Mouse (Mus musculus): ENCODE results near the gene Pym1. TPM values are rescaled to one million over a fixed set of nuclear protein-coding genes. Genes with fewer than 3 reads are reported as not detected.
A peak's percentile ranks its signal among the peaks of the same experiment; 100 is the strongest.

Pym1 gene
- total RNA-seq, 1 experiment from 2014 or later: 30.7 TPM

- ATAC-seq (replicated peaks; ENCODE audit: insufficient number of reproducible peaks, low FRiP score, low TSS enrichment, poor library complexity, severe bottlenecking): no peak
Measured at GRCm38 (mm10) chr10:128743791-128744191, 3.9 kb upstream of the Pym1 start.

GRCm38 (mm10) chr10:128744211-128744610 is 3.5 kb upstream of the Pym1 start:
- no peak for ATAC-seq (replicated peaks; ENCODE audit: insufficient number of reproducible peaks, low FRiP score, low TSS enrichment, poor library complexity, severe bottlenecking)

GRCm38 (mm10) chr10:128744680-128745601 is 2.7 kb upstream of the Pym1 start, which contains the start of gene Dgka:
Gene Dgka, minus strand, starts transcription at chr10:128744855.
- no peak for ATAC-seq (replicated peaks; ENCODE audit: insufficient number of reproducible peaks, low FRiP score, low TSS enrichment, poor library complexity, severe bottlenecking)

- no peak for ATAC-seq (replicated peaks; ENCODE audit: insufficient number of reproducible peaks, low FRiP score, low TSS enrichment, poor library complexity, severe bottlenecking)
Measured at GRCm38 (mm10) chr10:128745946-128746613, 1.6 kb upstream of the Pym1 start.

DNA sequence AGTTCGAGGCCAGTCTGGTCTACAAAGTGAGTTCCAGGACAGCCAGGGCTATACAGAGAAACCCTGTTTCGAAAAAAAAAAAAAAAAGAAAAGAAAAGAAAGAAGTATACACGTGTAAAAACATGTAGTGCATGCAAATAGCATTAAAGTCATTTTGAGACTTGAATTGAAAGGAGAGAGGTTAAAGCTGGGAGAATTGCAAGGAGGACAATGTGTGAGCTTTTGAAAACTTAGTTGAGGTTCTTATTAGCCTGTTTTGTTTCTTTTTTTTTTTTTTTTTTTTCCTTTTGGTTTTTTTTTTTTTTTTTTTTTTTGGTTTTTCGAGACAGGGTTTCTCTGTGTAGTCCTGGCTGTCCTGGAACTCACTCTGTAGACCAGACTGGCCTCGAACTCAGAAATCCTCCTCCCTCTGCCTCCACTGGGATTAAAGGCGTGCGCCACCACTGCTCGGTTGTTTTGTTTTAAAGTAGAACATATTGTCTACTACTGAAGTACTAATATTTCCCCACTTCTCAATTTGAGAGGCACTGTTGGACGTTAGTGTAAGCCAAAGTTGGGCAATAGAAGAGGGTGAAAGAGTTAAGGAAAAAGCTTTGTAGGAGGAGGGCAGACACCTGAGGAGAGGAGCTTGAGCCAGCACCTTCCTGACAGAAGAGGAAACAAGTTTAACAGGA is 580 bp upstream of the Pym1 start:
- peak; percentile 2; the same call in 1 of the 2 replicates for ATAC-seq (replicated peaks; ENCODE audit: insufficient number of reproducible peaks, low FRiP score, low TSS enrichment, poor library complexity, severe bottlenecking)

DNA sequence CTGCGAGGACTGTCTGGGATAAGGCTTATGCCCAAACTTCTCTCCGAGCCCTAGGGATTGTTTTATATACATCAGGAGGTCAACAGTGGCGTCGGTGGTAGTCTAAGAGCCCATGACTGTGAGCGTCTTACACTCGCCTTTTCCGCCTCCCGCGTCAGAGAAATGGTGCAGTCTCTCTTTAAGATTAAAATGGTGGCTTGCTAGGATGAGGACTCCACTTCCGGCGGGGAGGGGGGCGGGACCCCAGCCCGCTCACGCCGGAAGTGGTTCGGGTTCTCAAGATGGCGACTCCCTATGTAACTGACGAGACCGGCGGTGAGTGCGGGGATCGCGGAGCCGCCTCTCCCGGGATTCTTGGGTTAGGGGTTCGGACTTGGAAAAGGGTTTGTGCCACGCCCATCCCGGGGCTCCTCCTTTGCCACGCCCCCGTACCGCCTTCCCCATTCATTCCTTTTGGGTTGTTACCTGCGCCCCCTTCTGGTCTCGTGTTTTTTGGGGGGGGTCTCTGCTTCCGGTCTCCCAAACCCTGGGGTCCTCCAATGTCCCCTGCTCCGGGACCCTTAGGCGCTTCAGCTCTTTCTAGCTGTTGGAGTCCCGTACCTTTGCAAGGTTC is 669 bp downstream of the Pym1 start:
- peak; percentile 73 for ATAC-seq (replicated peaks; ENCODE audit: insufficient number of reproducible peaks, low FRiP score, low TSS enrichment, poor library complexity, severe bottlenecking)

GRCm38 (mm10) chr10:128772895-128773294 is 25.2 kb downstream of the Pym1 start:
- ATAC-seq (replicated peaks; ENCODE audit: insufficient number of reproducible peaks, low FRiP score, low TSS enrichment, poor library complexity, severe bottlenecking): no peak

GRCm38 (mm10) chr10:128773685-128774084 is 26.0 kb downstream of the Pym1 start:
- ATAC-seq (replicated peaks; ENCODE audit: insufficient number of reproducible peaks, low FRiP score, low TSS enrichment, poor library complexity, severe bottlenecking): no peak

- no peak for ATAC-seq (replicated peaks; ENCODE audit: insufficient number of reproducible peaks, low FRiP score, low TSS enrichment, poor library complexity, severe bottlenecking)
Measured at GRCm38 (mm10) chr10:128778441-128778840, 30.8 kb downstream of the Pym1 start.

GRCm38 (mm10) chr10:128779011-128779795 is 31.5 kb downstream of the Pym1 start:
- peak; percentile 88 for ATAC-seq (replicated peaks; ENCODE audit: insufficient number of reproducible peaks, low FRiP score, low TSS enrichment, poor library complexity, severe bottlenecking)

DNA sequence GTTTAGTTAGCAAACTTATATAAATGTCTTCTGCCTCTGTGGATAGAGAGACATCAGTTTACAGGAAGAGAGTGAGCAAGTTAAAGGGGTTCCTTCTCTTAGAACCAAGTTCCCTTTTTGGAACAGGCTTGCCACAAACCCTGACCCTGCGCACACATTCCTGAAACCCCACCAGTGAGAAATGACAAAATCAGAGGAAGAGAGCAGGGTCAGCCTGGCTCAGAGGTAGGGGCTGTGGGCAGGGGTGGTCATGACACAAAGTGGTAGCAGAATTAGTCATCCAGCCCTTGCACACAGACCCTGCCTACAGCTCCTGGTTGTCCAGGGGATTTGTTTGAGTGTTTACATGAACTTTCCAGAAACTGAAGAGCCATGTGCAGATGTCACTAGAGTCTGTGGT is 32.5 kb downstream of the Pym1 start:
- ATAC-seq (replicated peaks; ENCODE audit: insufficient number of reproducible peaks, low FRiP score, low TSS enrichment, poor library complexity, severe bottlenecking): 0 out of 2 replicates have a peak, but pooled peaks have one; percentile 41

GRCm38 (mm10) chr10:128790398-128791124 is 42.9 kb downstream of the Pym1 start, which contains the start of gene Mmp19:
Gene Mmp19, plus strand, starts transcription at chr10:128790910.
- no peak for ATAC-seq (replicated peaks; ENCODE audit: insufficient number of reproducible peaks, low FRiP score, low TSS enrichment, poor library complexity, severe bottlenecking)

GRCm38 (mm10) chr10:128792041-128792440 is 44.4 kb downstream of the Pym1 start:
- no peak for ATAC-seq (replicated peaks; ENCODE audit: insufficient number of reproducible peaks, low FRiP score, low TSS enrichment, poor library complexity, severe bottlenecking)

- no peak for ATAC-seq (replicated peaks; ENCODE audit: insufficient number of reproducible peaks, low FRiP score, low TSS enrichment, poor library complexity, severe bottlenecking)
Measured at GRCm38 (mm10) chr10:128793258-128793657, 45.6 kb downstream of the Pym1 start.

DNA sequence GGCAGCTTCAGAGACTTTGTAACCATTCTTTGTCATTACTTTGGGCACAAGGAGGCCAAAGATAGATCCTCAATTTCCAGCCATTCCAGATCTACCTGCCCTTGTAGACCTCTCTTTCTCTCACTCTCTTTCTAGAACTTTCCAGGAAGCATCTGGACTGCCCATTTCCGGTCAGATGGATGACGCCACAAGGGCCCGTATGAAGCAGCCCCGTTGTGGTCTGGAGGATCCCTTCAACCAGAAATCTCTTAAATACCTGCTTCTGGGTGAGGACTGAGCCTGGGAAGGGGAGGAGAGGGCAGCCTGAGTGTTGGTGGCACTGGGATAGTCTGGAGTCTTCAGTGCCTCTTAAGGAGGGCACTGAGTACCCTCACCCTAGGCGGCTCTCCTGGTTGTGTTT is 46.7 kb downstream of the Pym1 start:
- ATAC-seq (replicated peaks; ENCODE audit: insufficient number of reproducible peaks, low FRiP score, low TSS enrichment, poor library complexity, severe bottlenecking): no peak

- no peak for ATAC-seq (replicated peaks; ENCODE audit: insufficient number of reproducible peaks, low FRiP score, low TSS enrichment, poor library complexity, severe bottlenecking)
Measured at GRCm38 (mm10) chr10:128795581-128795980, 47.9 kb downstream of the Pym1 start.

- no peak for ATAC-seq (replicated peaks; ENCODE audit: insufficient number of reproducible peaks, low FRiP score, low TSS enrichment, poor library complexity, severe bottlenecking)
Measured at GRCm38 (mm10) chr10:128798676-128799075, 51.0 kb downstream of the Pym1 start.
